Mouse (Mus musculus) heart, embryonic 14.5 days (tissue): ENCODE measurements around the gene Car10. TPM values are rescaled to one million over a fixed set of nuclear protein-coding genes. Genes with fewer than 3 reads are reported as not detected.

Source experiments
- ATAC-seq: fragments of 200-750 bp; cut with Nextera tagmentation; 2 replicates; pipeline ENCODE4 v1.8.0; 2017; ENCODE audit warnings: low read depth, moderate TSS enrichment; ENCODE audit not compliant: insufficient number of reproducible peaks, insufficient read depth, low FRiP score
- H3K27ac ChIP-seq, 2 experiments: fragments of 200-500 bp in 1 of 2; fragments of 300-500 bp in 1 of 2; sonication (generic) in 1 of 2; replicated peaks in 1 of 2; 2 replicates each; pipeline ENCODE4 v1.5.1; 2012 to 2014; ENCODE audit warnings: low read depth in 2 of 2, low read length in 2 of 2, control low read depth in 1 of 2, mild to moderate bottlenecking in 1 of 2, mixed read lengths in 1 of 2; ENCODE audit not compliant: control insufficient read depth in 1 of 2, insufficient read depth in 1 of 2
- H3K27me3 ChIP-seq: fragments of 300-500 bp; sonication (generic); 2 replicates; pipeline ENCODE4 v1.6.1; 2014; ENCODE audit warnings: mild to moderate bottlenecking, low read length, control low read depth; ENCODE audit not compliant: control insufficient read depth, insufficient read depth
- H3K36me3 ChIP-seq: fragments of 300-500 bp; sonication (generic); 2 replicates; pipeline ENCODE4 v1.6.1; 2014; ENCODE audit warnings: mild to moderate bottlenecking, control low read depth, low read length, mixed read lengths; ENCODE audit not compliant: control insufficient read depth, insufficient read depth
- H3K4me1 ChIP-seq, 2 experiments: fragments of 200-500 bp in 1 of 2; fragments of 300-500 bp in 1 of 2; sonication (generic) in 1 of 2; 2 replicates each; pipeline ENCODE4 v1.6.1; 2012 to 2014; ENCODE audit warnings: low read length in 2 of 2, control low read depth in 1 of 2, mixed read lengths in 1 of 2; ENCODE audit not compliant: control insufficient read depth in 2 of 2, insufficient read depth in 2 of 2
- H3K4me2 ChIP-seq: fragments of 300-500 bp; sonication (generic); 2 replicates; pipeline ENCODE4 v1.6.1; 2014; ENCODE audit warnings: mild to moderate bottlenecking, low read length
- H3K4me3 ChIP-seq, 2 experiments: fragments of 200-500 bp in 1 of 2; fragments of 300-500 bp in 1 of 2; sonication (generic) in 1 of 2; 2 replicates each; pipeline ENCODE4 v1.5.1; 2012 to 2014; ENCODE audit warnings: low read length in 2 of 2, mild to moderate bottlenecking in 2 of 2, control low read depth in 1 of 2, low read depth in 1 of 2, moderate library complexity in 1 of 2; ENCODE audit not compliant: control insufficient read depth in 1 of 2, insufficient read depth in 1 of 2
- H3K9ac ChIP-seq: fragments of 300-500 bp; sonication (generic); 2 replicates; pipeline ENCODE4 v1.6.1; 2014; ENCODE audit warnings: mild to moderate bottlenecking, low read length
- H3K9me3 ChIP-seq: fragments of 300-500 bp; sonication (generic); 2 replicates; pipeline ENCODE4 v1.6.1; 2016; ENCODE audit warnings: low read length, control low read depth; ENCODE audit not compliant: control insufficient read depth
- WGBS: fragments of 180-500 bp; shearing (Covaris S2); extraction: QIAGEN DNeasy Blood & Tissue Kit; methylation state at CpG from one replicate; pipeline ENCODE4 v1.1.7; 2014; 5-methylcytosine and 5-hydroxymethylcytosine counted together
- polyA plus RNA-seq: library from polyadenylated mRNA; unstranded; fragments of >200 nt; fragmentation: Nextera tagmentation; extraction: Ambion mirVana; gene quantifications from 2 replicates; pipeline ENCODE4 v1.2.1, GENCODE M21; 2014

The Car10 gene
- polyA plus RNA-seq, 1 experiment from 2014 or later: not detected

- ATAC-seq: no peak
- 85% methylated on average over 1 of the region's 1 CpGs for WGBS
- no peaks in the 10 kb centered on the region for H3K9me3 ChIP-seq
- no peak overlapping the region for H3K9ac ChIP-seq
- H3K36me3 ChIP-seq: no peaks in the 10 kb centered on the region
- no peak overlapping the region for H3K4me3 ChIP-seq
- no peaks in the 10 kb centered on the region for H3K4me1 ChIP-seq
- H3K27me3 ChIP-seq: no peaks in the 10 kb centered on the region
- H3K27ac ChIP-seq: no peak overlapping the region
- H3K4me2 ChIP-seq: no peak overlapping the region
Observed at GRCm38 (mm10) chr11:93173533-93174308, 75.9 kb downstream of the Car10 start.

GRCm38 (mm10) chr11:93185477-93185876 lies 87.6 kb downstream of the Car10 start:
- H3K4me3 ChIP-seq: no peak overlapping the region
- WGBS: 35% methylated on average over 4 of the region's 4 CpGs

GRCm38 (mm10) chr11:93186163-93186562 lies 88.3 kb downstream of the Car10 start:
- 60% methylated on average over 2 of the region's 2 CpGs for WGBS
- Histone ChIP-seq H3K9me3 (no peaks in the 10 kb centered on the region), H3K27ac (no peak overlapping the region), H3K4me1 (no peaks in the 10 kb centered on the region), H3K4me2 (no peak overlapping the region), H3K9ac (no peak overlapping the region), H3K4me3 (no peak overlapping the region), H3K27me3 (no peaks in the 10 kb centered on the region), H3K36me3 (no peaks in the 10 kb centered on the region)
- ATAC-seq: no peak

More at GRCm38 (mm10) chr11:93185477-93185876, 87.6 kb downstream of the Car10 start:
- H3K36me3 ChIP-seq: no peaks in the 10 kb centered on the region
- no peak overlapping the region for H3K27ac ChIP-seq
- no peaks in the 10 kb centered on the region for H3K4me1 ChIP-seq
- no peak overlapping the region for H3K9ac ChIP-seq
- no peak for ATAC-seq
- no peaks in the 10 kb centered on the region for H3K9me3 ChIP-seq
- no peak overlapping the region for H3K4me2 ChIP-seq
- no peaks in the 10 kb centered on the region for H3K27me3 ChIP-seq

DNA sequence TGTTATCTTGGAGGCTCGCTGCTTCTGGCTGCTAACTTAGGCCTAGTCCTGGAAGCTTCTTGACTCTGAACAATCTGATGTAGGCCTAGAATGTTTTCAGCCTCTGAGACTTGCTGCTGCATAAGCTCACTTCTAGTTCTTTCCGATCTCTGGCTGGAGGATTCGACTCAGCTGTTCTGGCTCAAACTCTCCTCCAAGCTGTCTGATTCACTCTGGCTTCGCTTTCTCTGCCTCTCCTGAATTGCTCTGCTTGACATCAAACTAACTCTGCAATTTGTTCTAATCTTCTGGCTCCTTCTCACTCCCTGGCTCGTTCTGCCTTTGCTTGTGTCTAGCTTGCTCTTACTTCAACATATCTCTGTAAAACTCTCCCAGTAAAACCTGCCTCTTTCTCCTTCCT lies 90.8 kb downstream of the Car10 start:
- no peaks in the 10 kb centered on the region for H3K4me1 ChIP-seq
- H3K4me2 ChIP-seq: no peak overlapping the region
- no peak overlapping the region for H3K27ac ChIP-seq
- no peaks in the 10 kb centered on the region for H3K9me3 ChIP-seq
- 61% methylated on average over 5 of the region's 5 CpGs for whole genome bisulfite sequencing
- H3K36me3 ChIP-seq: no peaks in the 10 kb centered on the region
- H3K27me3 ChIP-seq: no peaks in the 10 kb centered on the region
- no peak overlapping the region for H3K4me3 ChIP-seq
- H3K9ac ChIP-seq: no peak overlapping the region
- no peak for ATAC-seq

GRCm38 (mm10) chr11:93200046-93200445 lies 102.2 kb downstream of the Car10 start:
- 86% methylated on average over 3 of the region's 3 CpGs for WGBS
- ATAC-seq: no peak
- Histone ChIP-seq H3K27me3 (no peaks in the 10 kb centered on the region), H3K9me3 (no peaks in the 10 kb centered on the region), H3K36me3 (no peaks in the 10 kb centered on the region), H3K9ac (no peak overlapping the region), H3K4me3 (no peak overlapping the region), H3K4me1 (no peaks in the 10 kb centered on the region), H3K4me2 (no peak overlapping the region), H3K27ac (no peak overlapping the region)

DNA sequence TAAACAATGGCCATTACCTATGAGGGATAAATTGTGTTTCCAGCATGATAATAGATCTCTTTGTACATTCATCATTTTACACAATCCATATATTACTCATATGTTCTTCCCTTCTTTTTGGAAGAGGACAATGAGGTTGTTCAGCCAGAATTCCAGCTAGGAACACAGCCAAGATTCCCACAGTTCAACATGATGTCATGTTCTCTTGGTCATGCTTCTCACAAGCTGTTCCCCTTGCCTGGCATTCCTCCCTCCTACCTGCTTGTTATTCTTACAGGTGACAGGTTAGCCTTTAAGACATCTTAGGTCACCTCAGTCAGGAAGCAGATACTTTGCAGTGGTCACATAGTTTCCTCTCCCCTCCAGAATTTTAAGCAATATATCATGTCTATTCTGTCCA lies 119.6 kb downstream of the Car10 start:
- no peak overlapping the region for H3K9ac ChIP-seq
- H3K36me3 ChIP-seq: no peaks in the 10 kb centered on the region
- no peak overlapping the region for H3K27ac ChIP-seq
- no peak for ATAC-seq
- no peak overlapping the region for H3K4me3 ChIP-seq
- no peak overlapping the region for H3K4me2 ChIP-seq
- no peaks in the 10 kb centered on the region for H3K4me1 ChIP-seq
- H3K27me3 ChIP-seq: no peaks in the 10 kb centered on the region
- no peaks in the 10 kb centered on the region for H3K9me3 ChIP-seq

- Histone ChIP-seq H3K4me1 (no peaks in the 10 kb centered on the region), H3K36me3 (no peaks in the 10 kb centered on the region), H3K4me3 (no peak overlapping the region), H3K9ac (no peak overlapping the region), H3K4me2 (no peak overlapping the region), H3K9me3 (no peaks in the 10 kb centered on the region), H3K27me3 (no peaks in the 10 kb centered on the region), H3K27ac (no peak overlapping the region)
- ATAC-seq: no peak
Observed at GRCm38 (mm10) chr11:93230057-93230456, 132.2 kb downstream of the Car10 start.

GRCm38 (mm10) chr11:93249771-93250265 lies 152.0 kb downstream of the Car10 start:
- Histone ChIP-seq H3K9me3 (no peaks in the 10 kb centered on the region), H3K9ac (no peak overlapping the region), H3K4me1 (no peaks in the 10 kb centered on the region), H3K4me2 (no peak overlapping the region), H3K4me3 (no peak overlapping the region), H3K36me3 (no peaks in the 10 kb centered on the region), H3K27me3 (no peaks in the 10 kb centered on the region), H3K27ac (no peak overlapping the region)
- WGBS: 74% methylated on average over 6 of the region's 6 CpGs
- ATAC-seq: no peak
